Mouse (Mus musculus) megakaryocyte, embryonic 14.5 days (primary cell): ENCODE measurements at regions not wholly inside any gene's neighbourhood (a gene's known extent, or its start where the extent isn't known, plus 50 kb on each side); places are given as distances from the start of the nearest gene placed in this dataset.

Experiments used
- H3K27me3 ChIP-seq: replicated peaks from 2 replicates; pipeline ENCODE3; 2012; ENCODE audit warnings: inconsistent platforms
- H3K36me3 ChIP-seq: replicated peaks from 2 replicates; pipeline ENCODE3; 2012; ENCODE audit warnings: low read length, inconsistent platforms, mixed read lengths
- H3K4me1 ChIP-seq: 2 replicates; pipeline ENCODE4 v1.6.1; 2012; ENCODE audit warnings: inconsistent platforms
- H3K4me3 ChIP-seq: replicated peaks from 2 replicates; pipeline ENCODE3; 2012; ENCODE audit warnings: moderate library complexity, mild to moderate bottlenecking, inconsistent platforms
- H3K9me3 ChIP-seq: 2 replicates; pipeline ENCODE4 v1.6.1; 2012; ENCODE audit warnings: inconsistent platforms
- FLI1 ChIP-seq: IDR thresholded peaks from 2 replicates; pipeline ENCODE4 v1.6.1; 2012; ENCODE audit warnings: low read length, inconsistent platforms, mixed read lengths
- GATA1 ChIP-seq: IDR thresholded peaks from 3 replicates; pipeline ENCODE4 v1.6.1; 2012; ENCODE audit warnings: mixed read lengths, low read length, inconsistent platforms, borderline replicate concordance

DNA sequence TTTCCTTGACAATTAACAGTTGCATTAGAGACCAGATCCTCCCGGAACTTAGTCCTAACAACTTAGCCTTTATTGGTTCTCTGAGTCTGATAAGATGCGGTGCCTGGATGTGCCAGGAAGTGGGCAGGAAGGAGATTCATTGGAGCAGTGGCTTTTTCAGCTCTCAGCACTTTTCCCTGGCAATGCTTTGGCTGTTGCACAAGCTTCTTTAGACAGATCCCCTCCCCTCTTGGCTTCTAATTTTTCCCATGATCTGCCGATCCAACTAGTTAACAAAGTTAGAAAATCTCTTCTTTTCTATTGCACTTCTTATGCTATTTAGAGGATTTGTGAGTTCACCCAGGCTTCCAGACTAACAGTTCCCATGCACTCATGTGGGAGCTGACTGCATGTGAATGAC is 211.1 kb upstream of the Xrcc4 start:
- Histone ChIP-seq H3K36me3 (no peaks in the 10 kb centered on the region), H3K27me3 (no peaks in the 10 kb centered on the region), H3K9me3 (no peaks in the 10 kb centered on the region), H3K4me3 (no peak overlapping the region), H3K4me1 (peaks cover 2% of the 10 kb centered on the region; the same call in 1 of the 2 replicates)
- TF ChIP-seq GATA1 (no peak), FLI1 (no peak)

DNA sequence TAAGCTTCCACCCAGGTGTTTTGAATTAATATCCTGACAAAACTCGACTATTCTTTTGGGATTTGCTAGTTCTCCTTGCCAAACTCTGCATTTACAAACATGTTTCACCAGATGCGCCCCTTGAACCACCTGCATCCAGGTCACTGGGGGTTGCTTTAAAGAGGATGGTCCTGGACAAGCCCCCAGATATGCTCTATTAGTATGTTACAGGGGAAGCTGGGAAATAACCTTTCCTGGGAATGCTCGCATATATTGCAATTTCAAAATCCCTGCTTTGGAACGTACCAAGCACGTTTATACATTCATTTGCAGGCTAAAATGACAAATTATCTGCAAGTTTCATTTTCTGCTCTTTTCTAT is 205.2 kb upstream of the Xrcc4 start:
- no peaks in the 10 kb centered on the region for H3K36me3 ChIP-seq

DNA sequence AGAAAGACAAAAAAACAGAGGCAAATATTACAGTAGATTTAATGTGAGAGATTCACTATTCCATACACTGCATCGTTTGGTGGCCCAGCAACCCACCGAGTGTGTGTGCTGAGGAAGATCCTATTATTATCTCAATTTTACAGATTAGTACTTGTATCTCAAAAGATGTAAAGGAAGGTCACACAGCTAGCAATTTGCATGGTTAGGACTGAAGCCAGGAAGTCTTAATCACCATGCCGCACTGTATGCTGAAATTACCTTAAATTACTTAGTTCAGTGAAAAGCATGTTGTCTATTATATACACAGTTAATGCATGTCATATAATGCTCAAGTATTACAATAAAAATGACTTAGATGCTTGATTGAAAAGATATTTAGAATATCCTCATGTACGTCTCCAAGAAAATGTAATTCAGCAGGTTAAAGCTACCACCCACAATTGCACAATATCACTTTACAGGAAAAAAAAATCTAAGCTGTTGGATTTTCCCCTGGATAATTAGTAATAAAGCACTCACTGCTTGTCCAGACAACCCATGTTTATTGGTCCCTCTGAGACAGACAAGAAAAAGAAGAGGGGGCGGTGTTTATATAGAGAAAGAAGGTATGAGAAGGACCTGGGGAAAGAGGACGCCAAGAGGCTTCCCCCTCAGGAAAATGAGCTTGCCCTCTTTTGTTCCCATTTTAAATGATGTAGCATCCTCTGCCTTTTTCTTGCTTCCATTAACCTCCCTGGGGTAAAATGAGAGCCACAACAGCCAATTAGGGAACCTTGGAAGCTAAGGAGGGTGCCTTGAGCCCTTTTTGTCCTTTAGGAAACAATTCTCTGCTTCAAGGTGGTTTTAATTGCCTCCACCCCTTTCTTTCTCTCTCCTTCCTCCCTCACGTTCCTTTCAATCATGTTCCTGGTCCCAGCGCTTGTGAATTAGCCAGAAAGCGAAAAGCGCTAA is 204.6 kb upstream of the Xrcc4 start:
- no peaks in the 10 kb centered on the region for H3K9me3 ChIP-seq
- TF ChIP-seq FLI1, result no peak
- no peak for TF ChIP-seq GATA1
- no peaks in the 10 kb centered on the region for H3K4me1 ChIP-seq
- no peak overlapping the region for H3K4me3 ChIP-seq
- no peaks in the 10 kb centered on the region for H3K27me3 ChIP-seq
- no peaks in the 10 kb centered on the region for H3K36me3 ChIP-seq

More for the DNA sequence above, 205.2 kb upstream of the Xrcc4 start:
- Histone ChIP-seq H3K4me1 (no peaks in the 10 kb centered on the region), H3K27me3 (no peaks in the 10 kb centered on the region), H3K9me3 (no peaks in the 10 kb centered on the region), H3K4me3 (no peak overlapping the region)
- TF ChIP-seq GATA1 (no peak), FLI1 (no peak)

DNA sequence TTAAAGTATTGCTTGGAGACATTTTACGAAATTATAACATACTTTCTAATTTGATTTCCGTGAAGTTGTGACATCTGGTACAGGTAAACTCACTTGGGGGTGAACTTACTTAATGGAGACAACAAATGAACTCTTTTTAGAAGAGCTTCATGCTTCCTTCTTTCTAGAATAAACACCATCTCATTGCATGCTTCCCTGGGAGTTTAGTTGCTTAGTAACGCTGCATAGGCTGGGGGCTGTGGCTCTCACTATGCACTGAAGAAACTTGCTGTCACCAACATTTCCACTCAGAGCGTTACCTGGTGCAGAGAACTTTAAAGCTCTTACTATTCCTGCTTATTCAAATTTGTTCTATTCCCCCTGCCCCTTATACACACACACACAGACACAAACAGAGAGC is 203.5 kb upstream of the Xrcc4 start:
- H3K4me3 ChIP-seq, result no peak overlapping the region

DNA sequence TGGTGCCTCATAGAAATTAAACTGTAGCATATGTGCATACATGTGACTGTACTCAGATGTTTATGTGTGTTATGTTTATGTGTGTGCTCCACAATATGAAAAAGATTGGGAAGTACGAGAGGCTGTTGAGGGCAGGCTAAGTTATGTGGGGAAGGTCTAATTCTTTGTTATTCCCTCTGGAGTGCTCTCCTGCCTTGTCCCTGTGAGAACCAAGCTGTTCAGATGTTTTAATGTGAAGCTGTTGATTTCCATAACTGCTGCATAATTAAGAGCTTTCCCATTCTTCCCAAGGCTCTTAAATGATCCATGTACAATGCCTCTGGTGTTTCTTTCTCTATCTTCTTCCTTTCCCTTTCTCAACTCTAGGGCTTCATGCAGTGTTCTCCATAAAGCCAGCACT is 202.7 kb upstream of the Xrcc4 start:
- Histone ChIP-seq H3K4me3 (no peak overlapping the region), H3K27me3 (no peaks in the 10 kb centered on the region), H3K9me3 (no peaks in the 10 kb centered on the region), H3K4me1 (no peaks in the 10 kb centered on the region), H3K36me3 (no peaks in the 10 kb centered on the region)
- TF ChIP-seq GATA1 (no peak), FLI1 (no peak)

More for the DNA sequence above, 203.5 kb upstream of the Xrcc4 start:
- Histone ChIP-seq H3K9me3 (no peaks in the 10 kb centered on the region), H3K27me3 (no peaks in the 10 kb centered on the region), H3K4me1 (no peaks in the 10 kb centered on the region), H3K36me3 (no peaks in the 10 kb centered on the region)
- TF ChIP-seq GATA1, result no peak
- no peak for TF ChIP-seq FLI1

DNA sequence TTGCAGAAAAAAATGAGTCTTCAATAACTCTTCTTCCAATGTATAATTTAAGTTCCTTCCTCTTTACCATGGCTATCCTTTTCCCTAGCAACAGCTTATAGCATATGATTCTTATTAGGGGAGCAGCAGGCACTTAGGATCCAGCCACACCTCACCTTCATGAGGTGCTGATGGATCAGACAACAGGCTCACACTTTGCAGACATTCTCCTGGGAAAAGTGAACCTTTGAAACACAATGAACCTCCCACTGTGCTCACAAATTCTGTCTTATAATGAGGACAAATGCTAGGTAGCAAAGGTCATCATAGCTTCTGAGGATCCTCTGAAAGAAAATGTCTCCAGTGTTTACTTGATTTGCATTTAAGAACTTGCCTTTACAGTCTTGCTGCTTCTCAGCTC is 191.6 kb upstream of the Xrcc4 start:
- no peaks in the 10 kb centered on the region for H3K36me3 ChIP-seq
- no peaks in the 10 kb centered on the region for H3K4me1 ChIP-seq
- H3K27me3 ChIP-seq, result no peaks in the 10 kb centered on the region
- no peak for TF ChIP-seq FLI1
- no peak for TF ChIP-seq GATA1
- no peaks in the 10 kb centered on the region for H3K9me3 ChIP-seq
- H3K4me3 ChIP-seq, result no peak overlapping the region

DNA sequence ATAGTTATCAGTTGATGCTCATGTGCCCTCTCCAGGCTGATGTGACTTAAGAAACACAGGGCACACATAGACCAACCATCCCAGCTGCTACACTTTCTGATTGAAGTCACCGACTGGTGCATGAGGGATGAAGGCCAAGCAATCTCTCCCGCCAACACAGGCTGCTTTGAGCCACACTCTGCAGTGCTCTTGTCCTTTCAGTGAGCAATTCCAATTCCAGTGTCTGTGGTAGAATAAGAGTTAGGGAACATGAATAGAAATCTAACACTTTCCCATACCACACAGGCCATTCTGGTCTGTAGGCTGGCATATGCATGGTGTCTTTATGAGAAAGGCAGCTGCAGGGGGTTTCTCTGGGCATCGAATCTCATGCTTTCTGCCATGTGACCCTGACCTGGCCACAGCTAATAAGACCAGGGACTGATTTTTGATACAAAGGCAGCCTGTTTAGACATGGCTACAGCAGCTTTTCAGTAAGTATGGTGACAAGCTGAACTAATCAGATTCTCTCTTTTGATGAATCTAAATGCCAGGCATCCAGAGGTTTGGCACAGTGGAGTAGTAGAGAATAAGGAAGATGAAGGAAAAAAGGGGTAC is 190.5 kb upstream of the Xrcc4 start:
- Histone ChIP-seq H3K4me3 (no peak overlapping the region), H3K9me3 (no peaks in the 10 kb centered on the region), H3K4me1 (no peaks in the 10 kb centered on the region), H3K36me3 (no peaks in the 10 kb centered on the region), H3K27me3 (no peaks in the 10 kb centered on the region)
- no peak for TF ChIP-seq GATA1
- TF ChIP-seq FLI1, result no peak

DNA sequence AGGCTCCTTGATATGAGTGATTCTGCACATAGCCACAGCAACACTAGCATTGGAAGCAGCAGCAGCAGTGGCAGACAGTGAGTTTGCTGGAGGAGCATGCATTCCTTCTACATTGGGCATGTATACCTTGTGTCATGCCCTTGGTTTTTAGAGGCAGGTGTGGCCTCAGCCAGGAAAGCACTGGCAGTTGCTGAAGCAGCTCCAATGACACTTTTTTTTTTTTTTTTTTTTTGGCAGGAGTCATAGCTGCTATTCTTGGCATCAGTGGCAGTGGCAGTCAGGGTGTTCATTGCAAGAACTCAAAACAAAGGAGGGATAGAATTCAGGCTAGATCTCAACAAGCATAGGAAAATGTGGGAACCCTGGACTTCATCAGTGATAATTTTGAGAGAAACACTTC is 189.9 kb upstream of the Xrcc4 start:
- Histone ChIP-seq H3K9me3 (no peaks in the 10 kb centered on the region), H3K4me3 (no peak overlapping the region), H3K4me1 (no peaks in the 10 kb centered on the region), H3K36me3 (no peaks in the 10 kb centered on the region), H3K27me3 (no peaks in the 10 kb centered on the region)
- no peak for TF ChIP-seq FLI1
- no peak for TF ChIP-seq GATA1

DNA sequence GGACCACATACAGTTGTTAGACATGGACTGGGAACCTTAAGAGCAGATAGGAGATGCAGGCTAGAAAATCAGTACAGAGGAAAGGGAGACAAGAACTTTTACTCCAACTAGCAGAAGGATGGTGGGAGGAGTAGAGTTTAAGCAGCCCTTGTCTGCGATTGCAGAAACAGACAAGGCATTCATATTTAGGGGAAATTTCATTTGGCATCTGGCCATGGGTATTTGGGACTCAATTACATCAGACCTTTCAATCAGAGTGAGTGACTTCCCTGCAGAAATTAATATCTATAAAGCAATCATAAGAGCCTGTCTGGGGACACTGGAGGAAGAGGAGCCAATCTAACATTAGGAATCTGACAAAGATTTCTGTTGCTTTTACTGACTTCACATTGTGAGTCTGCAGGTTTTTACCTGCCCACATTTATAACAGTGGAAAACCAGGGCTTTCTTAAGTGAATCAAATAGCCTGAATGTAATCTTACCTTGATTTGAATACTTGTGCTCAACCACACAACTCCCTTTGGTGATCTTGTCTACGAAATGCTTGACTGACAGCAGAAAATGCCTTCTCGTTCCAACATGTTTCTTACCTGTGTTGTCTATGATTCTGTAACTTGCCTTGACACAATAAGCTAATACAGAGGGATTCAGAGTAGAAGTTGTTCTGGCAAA is 169.8 kb upstream of the Xrcc4 start:
- Histone ChIP-seq H3K9me3 (peaks cover 4% of the 10 kb centered on the region; the same call in 1 of the 2 replicates), H3K4me1 (no peaks in the 10 kb centered on the region)
- TF ChIP-seq FLI1 (no peak), GATA1 (no peak)

DNA sequence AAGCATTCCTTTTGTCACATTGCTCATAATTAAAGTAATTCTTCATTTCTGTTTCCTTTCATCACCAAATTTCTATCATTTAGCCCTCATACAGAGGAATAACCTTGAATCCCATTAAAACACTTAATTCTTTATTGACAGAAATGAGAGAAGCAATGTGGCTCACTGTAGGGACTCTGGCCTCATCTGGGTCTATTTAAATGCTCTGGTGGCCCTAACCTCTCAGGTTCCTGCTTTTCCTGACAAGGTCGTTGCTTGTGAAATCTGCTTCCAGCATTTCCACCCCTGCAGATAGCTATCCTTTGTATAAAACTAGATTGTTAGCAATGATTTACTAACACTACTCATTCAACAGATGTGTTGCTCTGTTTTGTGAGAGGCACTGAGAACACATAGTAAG is 163.6 kb upstream of the Xrcc4 start:
- TF ChIP-seq GATA1 (no peak), FLI1 (no peak)
- H3K4me1 ChIP-seq, result no peaks in the 10 kb centered on the region
- no peak overlapping the region for H3K4me3 ChIP-seq
- peaks cover 5% of the 10 kb centered on the region; the same call in 1 of the 2 replicates for H3K9me3 ChIP-seq
- no peaks in the 10 kb centered on the region for H3K36me3 ChIP-seq
- no peaks in the 10 kb centered on the region for H3K27me3 ChIP-seq

More for the DNA sequence above, 169.8 kb upstream of the Xrcc4 start:
- Histone ChIP-seq H3K36me3 (no peaks in the 10 kb centered on the region), H3K27me3 (no peaks in the 10 kb centered on the region), H3K4me3 (no peak overlapping the region)
